Mouse (Mus musculus) embryonic facial prominence, embryonic 11.5 days (tissue): ENCODE measurements around the gene Lamp2. TPM values are rescaled to one million over a fixed set of nuclear protein-coding genes. Genes with fewer than 3 reads are reported as not detected.

Source experiments
- ATAC-seq: fragments of 200-750 bp; cut with Nextera tagmentation; replicated peaks from 2 replicates; pipeline ENCODE4 v1.8.0; 2017; ENCODE audit warnings: low read depth; ENCODE audit not compliant: insufficient number of reproducible peaks, low FRiP score, low TSS enrichment
- DNase-seq: peaks from one replicate; pipeline ENCODE4 v3.0.0-alpha.2; 2015; ENCODE audit warnings: low spot score
- H3K27ac ChIP-seq: fragments of 300-500 bp; sonication (generic); replicated peaks from 2 replicates; pipeline ENCODE4 v1.5.1; 2014; ENCODE audit warnings: mild to moderate bottlenecking, low read depth, low read length, control low read depth
- H3K27me3 ChIP-seq: fragments of 300-500 bp; sonication (generic); 2 replicates; pipeline ENCODE4 v1.6.1; 2014; ENCODE audit warnings: mild to moderate bottlenecking, low read length, moderate library complexity, mixed read lengths; ENCODE audit not compliant: control insufficient read depth, insufficient read depth
- H3K36me3 ChIP-seq: fragments of 300-500 bp; sonication (generic); replicated peaks from 2 replicates; pipeline ENCODE4 v1.6.1; 2014; ENCODE audit warnings: low read depth, mild to moderate bottlenecking, low read length, moderate library complexity, mixed read lengths; ENCODE audit not compliant: control insufficient read depth, insufficient read depth
- H3K4me1 ChIP-seq: fragments of 300-500 bp; sonication (generic); 2 replicates; pipeline ENCODE4 v1.6.1; 2014; ENCODE audit warnings: low read length, mixed read lengths; ENCODE audit not compliant: control insufficient read depth, insufficient read depth
- H3K4me2 ChIP-seq: fragments of 300-500 bp; sonication (generic); 2 replicates; pipeline ENCODE4 v1.6.1; 2014; ENCODE audit warnings: low read depth, mild to moderate bottlenecking, control low read depth, low read length, moderate library complexity
- H3K4me3 ChIP-seq: fragments of 300-500 bp; sonication (generic); 2 replicates; pipeline ENCODE4 v1.5.1; 2014; ENCODE audit warnings: low read depth, low read length, control low read depth
- H3K9ac ChIP-seq: fragments of 300-500 bp; sonication (generic); replicated peaks from 2 replicates; pipeline ENCODE4 v1.6.1; 2014; ENCODE audit warnings: mild to moderate bottlenecking, control low read depth, low read length
- H3K9me3 ChIP-seq: fragments of 300-500 bp; sonication (generic); replicated peaks from 2 replicates; pipeline ENCODE4 v1.6.1; 2016; ENCODE audit warnings: mild to moderate bottlenecking, low read length, inconsistent platforms, mixed read lengths; ENCODE audit not compliant: control insufficient read depth
- WGBS: fragments of 180-500 bp; shearing (Covaris S2); extraction: QIAGEN DNeasy Blood & Tissue Kit; methylation state at CpG from one replicate; pipeline ENCODE4 v1.1.7; 2014; 5-methylcytosine and 5-hydroxymethylcytosine counted together
- polyA plus RNA-seq: library from polyadenylated mRNA; unstranded; fragments of >200 nt; fragmentation: Nextera tagmentation; extraction: Ambion mirVana; gene quantifications from 2 replicates; pipeline ENCODE4 v1.2.1, GENCODE M21; 2014

Gene Lamp2
- polyA plus RNA-seq, 1 experiment from 2014 or later = 115 TPM

- H3K4me1 ChIP-seq = no peaks in the 10 kb centered on the region
- no peaks in the 10 kb centered on the region for H3K9me3 ChIP-seq
- DNase-seq = no peak
- H3K4me2 ChIP-seq = no peak overlapping the region
- H3K4me3 ChIP-seq = no peak overlapping the region
- ATAC-seq = no peak
- H3K9ac ChIP-seq = no peak overlapping the region
- no peak overlapping the region for H3K27ac ChIP-seq
- no peaks in the 10 kb centered on the region for H3K36me3 ChIP-seq
- no peaks in the 10 kb centered on the region for H3K27me3 ChIP-seq
- 80% methylated on average over 1 of the region's 1 CpGs for WGBS
These were observed 10.5 kb downstream of the Lamp2 start for GRCm38 (mm10) chrX:38445705-38446104.

DNA sequence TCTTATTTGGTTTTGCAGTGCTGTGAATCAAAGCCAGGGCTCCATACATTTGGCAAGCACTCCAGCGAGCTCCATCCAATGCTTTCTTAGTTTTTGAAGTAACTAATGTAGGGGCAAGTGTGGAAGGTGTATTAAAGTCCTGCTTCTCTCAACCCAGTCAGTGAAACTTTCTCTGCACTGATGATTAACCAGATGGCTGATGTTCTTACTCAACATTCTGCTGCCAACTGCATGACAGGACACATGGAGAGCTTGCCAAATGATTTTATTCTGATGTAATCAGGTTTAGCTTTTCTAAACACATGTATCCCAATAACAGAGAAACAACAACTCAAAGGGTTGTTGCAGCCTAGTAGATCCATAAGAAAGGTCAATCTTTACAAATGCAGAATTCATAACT is 13.8 kb downstream of the Lamp2 start:
- Histone ChIP-seq H3K9me3 (no peaks in the 10 kb centered on the region), H3K4me2 (no peak overlapping the region), H3K27me3 (no peaks in the 10 kb centered on the region), H3K27ac (no peak overlapping the region), H3K4me3 (no peak overlapping the region), H3K4me1 (no peaks in the 10 kb centered on the region), H3K9ac (no peak overlapping the region), H3K36me3 (no peaks in the 10 kb centered on the region)
- ATAC-seq (no peak), DNase-seq (no peak)
- WGBS = 79% methylated on average over 1 of the region's 1 CpGs

DNA sequence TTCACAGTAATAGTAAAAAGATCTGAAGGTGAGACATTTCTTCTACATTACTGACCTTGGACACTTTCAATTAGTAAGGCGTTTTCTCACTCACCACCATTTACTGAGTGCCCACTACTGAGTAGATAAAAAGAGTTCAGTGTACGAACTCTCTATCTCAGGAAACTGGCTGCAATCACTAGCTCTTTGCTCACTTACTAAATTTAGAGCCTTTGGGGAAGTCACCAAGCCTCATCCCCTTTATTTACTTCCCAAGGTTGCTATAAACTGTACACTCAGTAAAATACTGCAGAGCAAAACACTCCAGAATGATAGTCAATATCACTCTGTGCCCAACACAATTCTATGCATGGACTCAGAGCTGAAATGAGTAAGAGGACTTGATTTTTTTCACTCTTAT is 16.6 kb downstream of the Lamp2 start:
- H3K27me3 ChIP-seq = no peaks in the 10 kb centered on the region
- 85% methylated on average over 2 of the region's 2 CpGs for WGBS
- ATAC-seq (no peak), DNase-seq (no peak)
- no peak overlapping the region for H3K27ac ChIP-seq
- no peak overlapping the region for H3K4me2 ChIP-seq
- no peaks in the 10 kb centered on the region for H3K4me1 ChIP-seq
- H3K9ac ChIP-seq = no peak overlapping the region
- H3K36me3 ChIP-seq = no peaks in the 10 kb centered on the region
- H3K4me3 ChIP-seq = no peak overlapping the region
- H3K9me3 ChIP-seq = no peaks in the 10 kb centered on the region

DNA sequence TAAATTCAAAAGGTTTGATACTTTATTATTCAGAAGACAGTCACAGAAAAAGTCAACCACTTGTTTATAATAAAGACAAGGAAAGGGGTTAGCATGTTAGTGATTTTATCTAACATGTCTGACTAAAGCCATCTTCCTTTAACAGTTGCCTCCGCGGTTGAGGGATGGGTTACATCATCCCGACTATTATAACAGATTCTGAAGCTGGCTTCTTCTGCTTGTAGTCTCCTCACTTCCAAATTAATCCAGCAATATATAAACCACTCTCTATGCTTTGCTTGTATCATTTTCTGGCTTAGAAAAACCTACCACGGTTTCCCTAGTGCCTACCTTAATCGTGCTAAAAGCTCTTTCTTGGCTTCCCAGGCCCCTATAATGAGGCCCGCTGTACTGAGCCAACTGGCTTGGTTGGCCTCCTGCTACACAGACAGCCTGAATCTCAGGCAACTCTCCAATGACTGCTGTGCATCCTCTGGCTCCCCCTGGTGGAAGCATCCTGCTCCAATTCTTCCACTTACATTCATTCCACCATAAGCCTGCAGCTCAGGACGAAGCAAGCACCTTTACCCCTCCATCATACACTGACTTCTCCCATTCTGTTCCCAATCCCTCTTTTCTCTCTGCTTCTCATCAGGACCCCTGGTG is 18.0 kb downstream of the Lamp2 start:
- peak; percentile 74 for DNase-seq
- H3K9ac ChIP-seq = no peak overlapping the region
- no peak overlapping the region for H3K4me3 ChIP-seq
- H3K9me3 ChIP-seq = no peaks in the 10 kb centered on the region
- H3K4me1 ChIP-seq = no peaks in the 10 kb centered on the region
- H3K27me3 ChIP-seq = no peaks in the 10 kb centered on the region
- H3K27ac ChIP-seq = no peak overlapping the region
- no peak for ATAC-seq
- WGBS = 59% methylated on average over 7 of the region's 7 CpGs
- H3K4me2 ChIP-seq = no peak overlapping the region
- no peaks in the 10 kb centered on the region for H3K36me3 ChIP-seq

- Histone ChIP-seq H3K9ac (no peak overlapping the region), H3K27ac (no peak overlapping the region), H3K4me3 (no peak overlapping the region), H3K4me2 (no peak overlapping the region), H3K9me3 (no peaks in the 10 kb centered on the region), H3K27me3 (no peaks in the 10 kb centered on the region), H3K36me3 (no peaks in the 10 kb centered on the region), H3K4me1 (no peaks in the 10 kb centered on the region)
- DNase-seq (no peak), ATAC-seq (no peak)
- WGBS = 84% methylated on average over 4 of the region's 4 CpGs
These were observed 26.8 kb downstream of the Lamp2 start for GRCm38 (mm10) chrX:38429455-38429854.

- ATAC-seq (no peak), DNase-seq (no peak)
- Histone ChIP-seq H3K4me3 (no peak overlapping the region), H3K4me1 (no peaks in the 10 kb centered on the region), H3K9ac (no peak overlapping the region), H3K36me3 (no peaks in the 10 kb centered on the region), H3K27ac (no peak overlapping the region), H3K27me3 (no peaks in the 10 kb centered on the region), H3K4me2 (no peak overlapping the region), H3K9me3 (no peaks in the 10 kb centered on the region)
- WGBS = 84% methylated on average over 3 of the region's 3 CpGs
These were observed 27.3 kb downstream of the Lamp2 start for GRCm38 (mm10) chrX:38428818-38429440.

- WGBS = 60% methylated on average over 1 of the region's 1 CpGs
- Histone ChIP-seq H3K4me1 (no peaks in the 10 kb centered on the region), H3K36me3 (no peaks in the 10 kb centered on the region), H3K27ac (no peak overlapping the region), H3K27me3 (no peaks in the 10 kb centered on the region), H3K9ac (no peak overlapping the region), H3K4me2 (no peak overlapping the region), H3K9me3 (no peaks in the 10 kb centered on the region), H3K4me3 (no peak overlapping the region)
- no peak for ATAC-seq
- DNase-seq = no peak
These were observed 30.2 kb downstream of the Lamp2 start for GRCm38 (mm10) chrX:38426043-38426442.

DNA sequence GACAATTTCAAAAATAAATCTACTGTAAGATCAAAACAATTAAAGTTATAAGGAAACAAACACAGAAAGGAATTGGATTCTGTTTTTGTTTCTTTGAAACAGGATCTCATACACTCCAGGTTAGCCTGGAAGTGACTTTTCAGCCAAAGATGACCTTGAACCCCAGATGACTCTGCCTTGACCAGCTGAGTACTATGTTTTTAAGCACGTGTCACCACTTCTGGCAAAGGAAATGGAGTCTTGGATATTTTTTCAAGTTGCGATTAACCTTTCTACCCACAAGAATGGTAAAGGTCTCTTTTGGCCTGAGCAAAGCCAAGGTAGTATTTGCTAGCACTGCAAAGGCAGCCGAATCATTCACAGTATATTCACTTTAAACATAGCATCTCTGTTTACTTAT is 33.2 kb downstream of the Lamp2 start:
- H3K36me3 ChIP-seq = no peaks in the 10 kb centered on the region
- H3K9ac ChIP-seq = no peak overlapping the region
- no peak overlapping the region for H3K4me3 ChIP-seq
- no peak overlapping the region for H3K4me2 ChIP-seq
- no peak overlapping the region for H3K27ac ChIP-seq
- ATAC-seq (no peak), DNase-seq (no peak)
- no peaks in the 10 kb centered on the region for H3K27me3 ChIP-seq
- no peaks in the 10 kb centered on the region for H3K9me3 ChIP-seq
- H3K4me1 ChIP-seq = no peaks in the 10 kb centered on the region
- WGBS = 80% methylated on average over 3 of the region's 3 CpGs
